Mouse (Mus musculus) CH12.LX (cell line): ENCODE results near the gene Phf21a. TPM values are rescaled to one million over a fixed set of nuclear protein-coding genes. Genes with fewer than 3 reads are reported as not detected.

Source experiments
- DNase-seq: peaks from one replicate; pipeline ENCODE4 v3.0.0-alpha.2; 2013; ENCODE audit errors: extremely low read depth
- H3K27ac ChIP-seq: 2 replicates; pipeline ENCODE4 v1.5.1; 2012; ENCODE audit warnings: low read depth, mild to moderate bottlenecking, control low read depth, moderate library complexity; ENCODE audit not compliant: insufficient read depth
- H3K27me3 ChIP-seq: replicated peaks from 2 replicates; pipeline ENCODE3; 2012; ENCODE audit warnings: inconsistent platforms
- H3K36me3 ChIP-seq, 2 experiments: replicated peaks in 1 of 2; 2 replicates each; pipeline versions ENCODE3 to v1.6.1; 2012; ENCODE audit warnings: inconsistent platforms in 1 of 2, low read length in 1 of 2, mild to moderate bottlenecking in 1 of 2, mixed read lengths in 1 of 2, moderate library complexity in 1 of 2; ENCODE audit not compliant: control insufficient read depth in 1 of 2, insufficient read depth in 1 of 2
- H3K4me1 ChIP-seq, 2 experiments: 2 replicates each; pipeline ENCODE4 v1.6.1; 2012; ENCODE audit warnings: inconsistent platforms in 1 of 2, moderate library complexity in 1 of 2; ENCODE audit not compliant: insufficient read depth in 2 of 2, control insufficient read depth in 1 of 2
- H3K4me2 ChIP-seq: 2 replicates; pipeline ENCODE4 v1.6.1; 2012; ENCODE audit warnings: low read depth, mild to moderate bottlenecking, control low read depth; ENCODE audit not compliant: poor library complexity, insufficient read depth, severe bottlenecking
- H3K4me3 ChIP-seq, 3 experiments: fragments of 150-350 bp in 1 of 3; sonication (generic) in 1 of 3; replicated peaks in 1 of 3; 2 replicates each; pipeline versions ENCODE3 to v1.5.1; 2011 to 2012; ENCODE audit warnings: low read depth in 2 of 3, low read length in 2 of 3, mild to moderate bottlenecking in 2 of 3, moderate library complexity in 2 of 3, control low read depth in 1 of 3, improper control_type of control experiment in 1 of 3, inconsistent platforms in 1 of 3, mixed read lengths in 1 of 3; ENCODE audit not compliant: poor library complexity in 1 of 3
- H3K79me2 ChIP-seq: replicated peaks from 2 replicates; pipeline ENCODE4 v1.6.1; 2012; ENCODE audit warnings: mild to moderate bottlenecking, moderate library complexity; ENCODE audit not compliant: control insufficient read depth, poor library complexity, insufficient read depth, severe bottlenecking; ENCODE audit errors: extremely low read depth
- H3K9ac ChIP-seq: 2 replicates; pipeline ENCODE4 v1.6.1; 2012; ENCODE audit warnings: low read depth, mild to moderate bottlenecking, control low read depth, moderate library complexity; ENCODE audit not compliant: insufficient read depth
- H3K9me3 ChIP-seq: replicated peaks from 2 replicates; pipeline ENCODE3; 2012; ENCODE audit warnings: low read length, inconsistent platforms, mixed read lengths
- CHD1 ChIP-seq: IDR thresholded peaks from 2 replicates; pipeline ENCODE4 v1.6.1; 2012; ENCODE audit warnings: low read depth, low read length, improper control_type of control experiment, inconsistent platforms
- CHD2 ChIP-seq: IDR thresholded peaks from 2 replicates; pipeline ENCODE4 v1.6.1; 2011; ENCODE audit warnings: low read length, improper control_type of control experiment
- CTCF ChIP-seq, 2 experiments: IDR thresholded peaks in 1 of 2; conservative IDR thresholded peaks in 1 of 2; 2 replicates each; pipeline ENCODE4 v1.5.1; 2011 to 2012; ENCODE audit warnings: low read depth in 2 of 2, low read length in 2 of 2, improper control_type of control experiment in 1 of 2, inconsistent platforms in 1 of 2, mild to moderate bottlenecking in 1 of 2, moderate library complexity in 1 of 2
- ETS1 ChIP-seq: conservative IDR thresholded peaks from 2 replicates; pipeline ENCODE4 v1.6.1; 2012; ENCODE audit warnings: low read depth, mild to moderate bottlenecking, inconsistent platforms, low read length, improper control_type of control experiment, moderate library complexity
- GABPA ChIP-seq: IDR thresholded peaks from 2 replicates; pipeline ENCODE4 v1.6.1; 2012; ENCODE audit warnings: low read depth, low read length, improper control_type of control experiment, inconsistent platforms; ENCODE audit not compliant: insufficient replicate concordance
- JUN ChIP-seq: IDR thresholded peaks from 2 replicates; pipeline ENCODE4 v1.6.1; 2011; ENCODE audit warnings: low read depth, mild to moderate bottlenecking, low read length, improper control_type of control experiment, moderate library complexity; ENCODE audit not compliant: insufficient read depth
- JUND ChIP-seq: conservative IDR thresholded peaks from 2 replicates; pipeline ENCODE4 v1.6.1; 2011; ENCODE audit warnings: low read depth, low read length, improper control_type of control experiment
- KAT2A ChIP-seq: IDR thresholded peaks from 2 replicates; pipeline ENCODE4 v1.6.1; 2012; ENCODE audit warnings: low read length, improper control_type of control experiment, inconsistent platforms; ENCODE audit not compliant: insufficient replicate concordance
- MAX ChIP-seq: IDR thresholded peaks from 2 replicates; pipeline ENCODE4 v1.6.1; 2011; ENCODE audit warnings: low read length, improper control_type of control experiment
- MAZ ChIP-seq: IDR thresholded peaks from 2 replicates; pipeline ENCODE4 v1.6.1; 2012; ENCODE audit warnings: low read depth, mild to moderate bottlenecking, inconsistent platforms, low read length, improper control_type of control experiment, moderate library complexity
- MEF2A ChIP-seq: IDR thresholded peaks from 2 replicates; pipeline ENCODE4 v1.6.1; 2014; ENCODE audit warnings: low read depth, mild to moderate bottlenecking, inconsistent platforms, low read length, improper control_type of control experiment, borderline replicate concordance
- NELFE ChIP-seq: IDR thresholded peaks from 2 replicates; pipeline ENCODE4 v1.6.1; 2011; ENCODE audit warnings: low read depth, low read length, improper control_type of control experiment
- RAD21 ChIP-seq: IDR thresholded peaks from 2 replicates; pipeline ENCODE4 v1.6.1; 2011; ENCODE audit warnings: low read depth, mild to moderate bottlenecking, low read length, improper control_type of control experiment, moderate library complexity
- SIN3A ChIP-seq: IDR thresholded peaks from 2 replicates; pipeline ENCODE4 v1.6.1; 2012; ENCODE audit warnings: low read length, improper control_type of control experiment, inconsistent platforms
- SMC3 ChIP-seq: IDR thresholded peaks from 2 replicates; pipeline ENCODE4 v1.6.1; 2011; ENCODE audit warnings: low read depth, low read length, improper control_type of control experiment
- TCF12 ChIP-seq: IDR thresholded peaks from 2 replicates; pipeline ENCODE4 v1.6.1; 2014; ENCODE audit warnings: low read depth, mild to moderate bottlenecking, inconsistent platforms, low read length, improper control_type of control experiment
- UBTF ChIP-seq: IDR thresholded peaks from 2 replicates; pipeline ENCODE4 v1.6.1; 2012; ENCODE audit warnings: low read depth, mild to moderate bottlenecking, inconsistent platforms, low read length, improper control_type of control experiment, moderate library complexity
- USF2 ChIP-seq: conservative IDR thresholded peaks from 2 replicates; pipeline ENCODE4 v1.6.1; 2011; ENCODE audit warnings: low read depth, low read length, improper control_type of control experiment
- ZC3H11A ChIP-seq: IDR thresholded peaks from 2 replicates; pipeline ENCODE4 v1.6.1; 2012; ENCODE audit warnings: low read depth, mild to moderate bottlenecking, inconsistent platforms, low read length, improper control_type of control experiment
- dilution Hi-C: fragments of 300-500 bp; cut with MboI; formaldehyde crosslinking; loops from 2 replicates; pipeline ENCODE4 v1.14.3; 2020; ENCODE audit warnings: low sequenced_read_pairs; ENCODE audit not compliant: extremely low pct_unique_long_range_greater_than_20kb, extremely low pct_ligation_motif_present
- in situ Hi-C: fragments of 300-500 bp; cut with MboI; formaldehyde crosslinking; loops from 3 replicates; pipeline ENCODE4 v1.14.3; 2019; ENCODE audit warnings: low sequenced_read_pairs, low pct_ligation_motif_present, low pct_unique_long_range_greater_than_20kb, mixed read lengths
- polyA plus RNA-seq: library from polyadenylated mRNA; unstranded; fragments of >175 nt; gene quantifications from 2 replicates; pipeline ENCODE4 v1.2.1, GENCODE M21; 2012; ENCODE audit warnings: low read depth; ENCODE audit not compliant: insufficient read length
- total RNA-seq, 2 experiments: library from RNA; depleted of rRNA; stranded (reverse); fragments of 300-350 nt in 1 of 2; fragments of >200 nt in 1 of 2; gene quantifications; 2 replicates each; pipeline ENCODE4 v1.2.3; 2012 to 2014

Phf21a gene
- total and polyA plus RNA-seq, 3 experiments: 10.2 to 24.5 (median 12.0) TPM

- Histone ChIP-seq H3K36me3 (peaks cover 6 to 53% of the 10 kb centered on the region in 2 experiments), H3K4me2 (no peak overlapping the region), H3K9ac (no peak overlapping the region), H3K4me1 (peaks cover 0 to 9% of the 10 kb centered on the region in 2 experiments; a peak in 1 of 4 replicates), H3K79me2 (no peaks in the 10 kb centered on the region)
- dilution Hi-C loops: no loop called here
- DNase-seq: no peak
- TF ChIP-seq CTCF (conservative IDR thresholded peaks at IDR 0.05 in 1 of 2, IDR thresholded peaks at IDR 0.05 in 1 of 2; ENCODE audit: low read depth in 2 of 2, low read length in 2 of 2) (no peak), SMC3 (no peak), GABPA (no peak), ETS1 (no peak), CHD2 (no peak), CHD1 (no peak), SIN3A (no peak), RAD21 (no peak), TCF12 (no peak)
- TF ChIP-seq, all 38 proteins: peak for 0
- H3K27me3 ChIP-seq: no peaks in the 10 kb centered on the region
- no peak overlapping the region for H3K4me3 ChIP-seq
- in situ Hi-C loops: no loop called here
- no peak overlapping the region for H3K27ac ChIP-seq
- H3K9me3 ChIP-seq: no peaks in the 10 kb centered on the region
Measured at GRCm38 (mm10) chr2:92312542-92312941, 219.6 kb downstream of the Phf21a start.

DNA sequence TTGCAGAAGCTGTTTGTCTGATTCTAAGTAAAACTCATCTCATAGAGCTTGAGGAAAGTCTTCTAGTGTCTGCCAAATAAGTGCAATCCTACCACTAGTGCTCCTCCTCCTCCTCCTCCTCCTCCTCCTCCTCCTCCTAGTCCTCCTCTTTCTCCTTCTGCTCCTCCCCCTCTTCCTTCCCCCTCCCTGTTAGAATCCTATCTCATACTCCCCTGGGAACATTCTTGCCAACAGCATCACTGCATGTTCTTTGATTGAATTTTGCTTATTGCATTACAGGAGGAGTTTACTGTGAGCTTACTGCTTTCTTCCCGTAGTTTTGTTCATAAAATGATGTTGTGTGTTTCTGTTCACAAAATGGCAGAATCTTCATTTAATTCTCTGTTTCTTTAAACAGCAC lies 221.1 kb downstream of the Phf21a start:
- DNase-seq: no peak
- Histone ChIP-seq H3K79me2 (no peaks in the 10 kb centered on the region), H3K4me1 (peaks cover 0 to 9% of the 10 kb centered on the region in 2 experiments; a peak in 1 of 4 replicates), H3K9me3 (no peaks in the 10 kb centered on the region), H3K9ac (no peak overlapping the region), H3K4me3 (no peak overlapping the region), H3K27ac (no peak overlapping the region), H3K36me3 (peaks cover 6 to 39% of the 10 kb centered on the region in 2 experiments), H3K4me2 (no peak overlapping the region), H3K27me3 (no peaks in the 10 kb centered on the region)
- dilution Hi-C loops: no loop called here
- TF ChIP-seq NELFE: no peak
- TF ChIP-seq ZC3H11A: no peak
- no peak for TF ChIP-seq JUND
- no peak for TF ChIP-seq JUN
- no peak for TF ChIP-seq MAZ
- TF ChIP-seq CTCF (conservative IDR thresholded peaks at IDR 0.05 in 1 of 2, IDR thresholded peaks at IDR 0.05 in 1 of 2; ENCODE audit: low read depth in 2 of 2, low read length in 2 of 2): no peak
- no peak for TF ChIP-seq RAD21
- TF ChIP-seq MAX: no peak
- TF ChIP-seq ETS1: no peak
- TF ChIP-seq KAT2A: no peak
- TF ChIP-seq MEF2A: no peak
- no peak for TF ChIP-seq SMC3
- TF ChIP-seq UBTF: no peak
- no peak for TF ChIP-seq USF2
- in situ Hi-C loops: no loop called here
